Mouse (Mus musculus): ENCODE data around the gene Tcl1. TPM values are rescaled to one million over a fixed set of nuclear protein-coding genes. Genes with fewer than 3 reads are reported as not detected.

The Tcl1 gene
- 0.18 TPM in 1 of 2 replicates, not detected in the other for polyA plus RNA-seq (2012; rRNA removed)

DNA sequence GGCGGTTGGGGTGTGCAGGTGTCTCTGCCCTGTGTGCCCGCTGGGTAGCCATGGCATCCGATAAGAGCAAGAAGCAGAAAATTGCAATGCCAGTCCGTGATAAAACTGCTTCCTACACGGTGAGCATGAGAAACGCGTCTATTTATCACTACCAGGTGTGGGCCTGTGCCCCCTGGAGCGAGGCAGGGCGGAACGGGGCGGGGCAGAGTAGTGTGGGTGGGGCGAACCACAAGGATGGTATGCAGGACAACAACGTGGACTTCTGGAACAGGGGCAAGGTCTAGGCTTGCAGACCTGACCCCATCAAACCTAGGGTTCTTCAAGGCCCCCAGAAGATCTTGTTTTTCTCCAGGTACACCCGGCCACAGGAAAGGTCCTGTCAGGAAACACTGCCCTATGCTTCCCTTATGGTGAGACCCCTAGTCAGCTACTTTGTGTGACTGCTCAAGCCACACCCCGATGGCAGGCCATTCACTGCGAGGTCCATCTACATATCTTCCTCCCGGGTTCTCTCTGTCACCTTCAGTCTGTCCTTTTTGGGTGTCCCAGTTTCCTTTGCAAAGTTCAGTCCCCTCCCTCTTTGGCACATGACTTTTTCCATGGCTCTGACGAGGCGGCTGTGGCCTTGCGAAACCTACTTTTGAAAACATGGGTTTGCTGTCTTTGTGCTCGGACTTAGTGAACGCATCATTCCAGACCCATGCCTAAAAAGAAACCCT, at the start of gene Tcl1:
Gene Tcl1, minus strand, starts transcription at position 193 of the 719 bp plus-strand sequence.
- no peaks in the 10 kb centered on the region for H3K4me1 ChIP-seq (replicated peaks; ENCODE audit: control insufficient read depth, insufficient read depth, low read length)
- whole genome bisulfite sequencing = 94% methylated on average over 22 of the region's 22 CpGs
- TF ChIP-seq POLR2A (IDR thresholded peaks at IDR 0.05; ENCODE audit: control insufficient read depth, extremely low read depth, insufficient read depth, low read length, poor library complexity) (no peak), CTCF (IDR thresholded peaks at IDR 0.05; ENCODE audit: borderline replicate concordance, control insufficient read depth, extremely low read depth, insufficient read depth, low read length, poor library complexity) (no peak)
- H3K27ac ChIP-seq (ENCODE audit: control insufficient read depth, insufficient read depth, low read length) = no peak within 1 kb of the TSS
- DNase-seq = no peak
- no peaks in the 10 kb centered on the region for H3K27me3 ChIP-seq (ENCODE audit: control insufficient read depth, insufficient read depth, low read length)
- H3K36me3 ChIP-seq (ENCODE audit: control insufficient read depth, insufficient read depth, low read length) = no peaks in the 10 kb centered on the region
- no peak within 1 kb of the TSS for H3K4me3 ChIP-seq (ENCODE audit: control insufficient read depth, insufficient read depth, low read length)

DNA sequence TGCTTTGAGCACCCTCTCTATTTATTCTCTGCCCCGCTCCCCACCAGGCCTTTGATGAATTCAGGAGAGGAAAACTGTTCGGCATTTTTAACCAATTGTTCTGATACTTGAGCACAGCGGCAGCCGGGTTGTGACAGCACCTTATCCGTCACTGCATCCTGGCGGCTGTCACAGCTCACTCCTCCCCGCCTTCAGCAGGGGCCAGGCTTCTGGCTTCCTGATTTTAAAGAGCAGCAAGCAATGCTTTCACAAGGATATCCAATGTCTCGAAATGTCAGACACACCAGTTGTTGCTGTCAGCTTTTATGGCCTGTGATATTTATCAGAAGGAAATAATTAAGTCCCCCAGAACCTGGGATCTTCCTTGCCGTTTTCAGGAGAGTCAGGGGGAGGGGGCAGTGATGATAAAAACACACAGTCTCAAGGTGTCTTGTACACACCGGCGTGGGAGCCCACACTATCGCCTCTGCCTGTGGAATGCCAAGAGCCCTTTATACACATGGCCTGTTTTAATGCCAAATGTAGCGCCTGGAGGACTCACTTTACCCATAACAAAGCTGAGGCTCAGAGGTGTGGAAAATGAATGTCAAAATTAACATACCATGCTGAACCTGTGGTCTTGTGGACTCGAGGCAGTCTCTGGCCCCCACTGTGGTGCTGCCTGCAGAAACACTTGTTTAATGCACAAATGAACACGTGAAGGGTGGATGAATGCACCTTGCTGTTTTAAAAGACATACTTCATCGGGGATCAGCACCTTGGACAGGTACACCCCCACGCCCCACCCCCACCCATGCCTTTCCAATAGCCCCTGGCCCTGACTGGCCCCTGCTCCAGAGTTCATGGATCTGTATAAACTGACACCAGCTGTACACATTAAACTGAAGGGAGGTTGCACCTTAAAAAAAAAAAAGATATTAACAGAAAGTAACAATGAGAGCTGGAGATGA, 48.7 kb upstream of the Tcl1 start:
- TF ChIP-seq POLR2A (IDR thresholded peaks at IDR 0.05; ENCODE audit: control insufficient read depth, extremely low read depth, insufficient read depth, low read length, poor library complexity) = no peak
- TF ChIP-seq CTCF (IDR thresholded peaks at IDR 0.05; ENCODE audit: borderline replicate concordance, control insufficient read depth, extremely low read depth, insufficient read depth, low read length, poor library complexity) = no peak
- 68% methylated on average over 17 of the region's 17 CpGs for WGBS
- Histone ChIP-seq H3K4me1 (replicated peaks; ENCODE audit: control insufficient read depth, insufficient read depth, low read length) (no peaks in the 10 kb centered on the region), H3K4me3 (ENCODE audit: control insufficient read depth, insufficient read depth, low read length) (no peak overlapping the region), H3K27me3 (ENCODE audit: control insufficient read depth, insufficient read depth, low read length) (no peaks in the 10 kb centered on the region), H3K27ac (ENCODE audit: control insufficient read depth, insufficient read depth, low read length) (no peak overlapping the region), H3K36me3 (ENCODE audit: control insufficient read depth, insufficient read depth, low read length) (no peaks in the 10 kb centered on the region)
- DNase-seq = no peak

DNA sequence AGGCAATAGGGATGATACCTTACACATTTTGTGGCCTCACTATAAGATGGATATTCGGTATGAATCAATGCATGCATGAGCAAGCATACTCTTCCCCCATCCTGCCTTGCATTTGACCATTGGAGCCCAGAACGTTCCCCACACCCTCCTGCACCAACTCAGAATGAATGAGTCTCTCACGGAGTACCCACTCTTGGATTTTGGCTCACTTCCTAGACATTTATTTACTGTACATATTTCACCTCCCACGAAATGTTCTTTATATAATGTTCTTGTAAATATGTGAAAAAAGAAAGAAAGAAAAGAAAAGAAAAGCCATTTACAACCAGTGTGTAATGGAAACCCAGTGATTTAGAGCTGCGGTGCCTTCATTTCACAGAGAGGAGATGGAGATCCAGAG, 44.5 kb upstream of the Tcl1 start:
- H3K4me3 ChIP-seq (ENCODE audit: control insufficient read depth, insufficient read depth, low read length) = no peak overlapping the region
- no peak for DNase-seq
- no peaks in the 10 kb centered on the region for H3K4me1 ChIP-seq (replicated peaks; ENCODE audit: control insufficient read depth, insufficient read depth, low read length)
- WGBS = 86% methylated on average over 5 of the region's 5 CpGs
- H3K27me3 ChIP-seq (ENCODE audit: control insufficient read depth, insufficient read depth, low read length) = no peaks in the 10 kb centered on the region
- H3K27ac ChIP-seq (ENCODE audit: control insufficient read depth, insufficient read depth, low read length) = no peak overlapping the region
- no peaks in the 10 kb centered on the region for H3K36me3 ChIP-seq (ENCODE audit: control insufficient read depth, insufficient read depth, low read length)
- TF ChIP-seq CTCF (IDR thresholded peaks at IDR 0.05; ENCODE audit: borderline replicate concordance, control insufficient read depth, extremely low read depth, insufficient read depth, low read length, poor library complexity) = no peak
- TF ChIP-seq POLR2A (IDR thresholded peaks at IDR 0.05; ENCODE audit: control insufficient read depth, extremely low read depth, insufficient read depth, low read length, poor library complexity) = no peak

DNA sequence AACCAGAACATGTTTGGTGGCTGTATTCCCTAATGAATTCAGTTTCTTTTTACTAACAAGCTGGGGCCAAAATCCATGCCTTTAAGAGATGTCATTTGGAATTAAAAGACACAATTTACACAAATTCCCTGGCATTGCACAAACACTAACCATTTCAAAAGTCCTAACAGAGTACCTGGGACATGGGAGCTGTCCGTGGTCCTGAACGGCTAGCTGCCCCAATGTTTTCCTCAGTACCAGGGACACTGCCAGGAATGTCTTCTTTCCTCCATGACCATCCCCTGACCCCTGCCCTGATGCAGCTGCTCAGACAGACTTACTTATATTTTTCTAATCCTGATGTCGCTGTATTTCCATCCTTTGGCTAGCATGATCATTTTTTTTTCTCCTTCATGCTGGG, 43.5 kb upstream of the Tcl1 start:
- no peak overlapping the region for H3K27ac ChIP-seq (ENCODE audit: control insufficient read depth, insufficient read depth, low read length)
- no peaks in the 10 kb centered on the region for H3K36me3 ChIP-seq (ENCODE audit: control insufficient read depth, insufficient read depth, low read length)
- no peak for DNase-seq
- H3K4me1 ChIP-seq (replicated peaks; ENCODE audit: control insufficient read depth, insufficient read depth, low read length) = no peaks in the 10 kb centered on the region
- H3K4me3 ChIP-seq (ENCODE audit: control insufficient read depth, insufficient read depth, low read length) = no peak overlapping the region
- no peaks in the 10 kb centered on the region for H3K27me3 ChIP-seq (ENCODE audit: control insufficient read depth, insufficient read depth, low read length)
- TF ChIP-seq POLR2A (IDR thresholded peaks at IDR 0.05; ENCODE audit: control insufficient read depth, extremely low read depth, insufficient read depth, low read length, poor library complexity) (no peak), CTCF (IDR thresholded peaks at IDR 0.05; ENCODE audit: borderline replicate concordance, control insufficient read depth, extremely low read depth, insufficient read depth, low read length, poor library complexity) (no peak)
- WGBS = 15% methylated on average over 3 of the region's 3 CpGs

DNA sequence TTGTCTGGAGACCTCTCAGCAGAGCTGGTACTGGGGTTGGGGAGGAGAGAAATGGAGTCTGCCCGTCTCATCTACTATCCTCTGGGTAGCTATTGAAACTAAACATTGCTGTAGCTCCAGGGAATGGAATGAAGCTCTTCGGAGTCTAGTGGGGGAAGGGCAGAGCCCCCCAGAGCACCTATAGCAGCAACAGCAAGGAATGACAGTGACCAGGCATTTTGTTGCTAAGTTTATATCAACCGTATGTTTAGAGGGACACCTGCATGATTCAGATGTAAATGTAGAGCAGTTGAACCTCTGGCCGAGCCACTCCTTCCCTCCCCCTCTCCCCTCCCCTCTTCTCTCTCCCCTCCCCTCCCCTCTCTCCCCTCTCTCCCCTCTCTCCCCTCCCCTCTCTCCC, 36.6 kb upstream of the Tcl1 start:
- no peaks in the 10 kb centered on the region for H3K27me3 ChIP-seq (ENCODE audit: control insufficient read depth, insufficient read depth, low read length)
- no peak for TF ChIP-seq CTCF (IDR thresholded peaks at IDR 0.05; ENCODE audit: borderline replicate concordance, control insufficient read depth, extremely low read depth, insufficient read depth, low read length, poor library complexity)
- TF ChIP-seq POLR2A (IDR thresholded peaks at IDR 0.05; ENCODE audit: control insufficient read depth, extremely low read depth, insufficient read depth, low read length, poor library complexity) = no peak
- DNase-seq = no peak

DNA sequence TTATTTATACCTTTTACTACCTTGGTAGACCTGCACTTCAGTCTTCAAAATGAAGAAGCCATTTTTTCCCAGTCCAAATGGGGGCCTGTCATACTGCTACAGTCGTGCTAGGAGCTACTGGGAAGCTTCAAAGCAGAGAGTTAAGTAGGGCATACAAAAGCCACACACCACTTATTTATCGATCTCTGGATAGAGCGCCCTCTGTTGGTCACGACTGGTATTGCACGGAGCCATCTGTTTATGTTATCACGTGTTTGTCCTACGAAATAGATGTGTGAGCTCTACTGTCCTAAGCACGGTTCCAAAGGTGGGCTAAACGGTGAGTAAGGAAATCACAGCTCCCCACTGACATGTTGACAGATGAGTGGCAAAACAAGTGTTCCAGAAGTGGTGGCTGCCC, 36.2 kb upstream of the Tcl1 start:
- DNase-seq = no peak
- no peaks in the 10 kb centered on the region for H3K27me3 ChIP-seq (ENCODE audit: control insufficient read depth, insufficient read depth, low read length)
- H3K4me1 ChIP-seq (replicated peaks; ENCODE audit: control insufficient read depth, insufficient read depth, low read length) = no peaks in the 10 kb centered on the region
- H3K36me3 ChIP-seq (ENCODE audit: control insufficient read depth, insufficient read depth, low read length) = no peaks in the 10 kb centered on the region
- 14% methylated on average over 9 of the region's 9 CpGs for WGBS
- no peak for TF ChIP-seq CTCF (IDR thresholded peaks at IDR 0.05; ENCODE audit: borderline replicate concordance, control insufficient read depth, extremely low read depth, insufficient read depth, low read length, poor library complexity)
- H3K4me3 ChIP-seq (ENCODE audit: control insufficient read depth, insufficient read depth, low read length) = no peak overlapping the region
- H3K27ac ChIP-seq (ENCODE audit: control insufficient read depth, insufficient read depth, low read length) = no peak overlapping the region

More for the DNA sequence above, 36.6 kb upstream of the Tcl1 start:
- Histone ChIP-seq H3K4me1 (replicated peaks; ENCODE audit: control insufficient read depth, insufficient read depth, low read length) (no peaks in the 10 kb centered on the region), H3K36me3 (ENCODE audit: control insufficient read depth, insufficient read depth, low read length) (no peaks in the 10 kb centered on the region), H3K4me3 (ENCODE audit: control insufficient read depth, insufficient read depth, low read length) (no peak overlapping the region), H3K27ac (ENCODE audit: control insufficient read depth, insufficient read depth, low read length) (no peak overlapping the region)
- 33% methylated on average over 4 of the region's 4 CpGs for WGBS

Data from thymus, adult 2 months (tissue).